17 mouse cellular contexts compared by ENCODE assay signal in the genomic region with DNA sequence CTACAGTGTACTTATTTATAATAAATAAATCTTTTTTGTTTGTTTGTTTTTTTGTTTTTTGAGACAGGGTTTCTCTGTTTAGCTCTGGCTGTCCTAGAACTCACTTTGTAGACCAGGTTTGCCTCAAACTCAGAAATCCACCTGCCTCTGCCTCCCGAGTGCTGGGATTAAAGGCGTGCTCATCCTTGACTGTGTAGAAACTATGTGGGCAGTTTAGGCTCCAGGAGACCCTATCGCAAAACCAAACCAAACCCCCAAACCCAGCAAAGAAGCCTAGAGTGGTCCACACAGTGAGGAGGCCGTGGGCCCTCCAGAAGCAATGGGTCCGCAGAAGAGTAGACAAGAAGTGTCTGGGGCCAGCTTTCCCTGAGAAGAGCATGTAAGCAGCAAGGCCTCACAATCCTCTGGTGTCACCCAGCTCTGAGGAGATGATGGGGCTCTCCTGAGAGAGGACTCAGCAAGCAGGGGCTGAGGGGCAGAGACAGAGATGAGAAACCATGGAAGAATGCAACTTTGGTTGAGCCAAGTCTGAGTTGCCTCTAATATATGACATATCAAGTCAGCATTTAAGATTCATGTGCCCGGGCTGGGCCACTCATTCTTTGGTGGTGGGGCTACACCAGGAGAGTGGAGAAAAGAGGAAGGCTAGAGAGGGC. TPM values are rescaled to one million over a fixed set of nuclear protein-coding genes. Genes with fewer than 3 reads are reported as not detected.
A peak's percentile ranks its signal among the peaks of the same experiment; 100 is the strongest.
DNase-seq lines count a peak whose midpoint lies in the region; ATAC-seq lines count a peak whose summit lies in the region.
"Had no signal": no experiment of that assay in that cellular context is flagged by ENCODE, and none has a peak within 500 bp of the region (broad histone marks: within the 10 kb centered on the region; RNA-seq: fewer than 3 reads in every experiment).

No protein-coding gene starts in this region.

- ATAC-seq in midbrain, embryonic 11.5 days (ENCODE audit: low FRiP score): no peak
- no peak for ATAC-seq in midbrain, embryonic 15.5 days (replicated peaks)
- ATAC-seq in liver, embryonic 11.5 days (replicated peaks; ENCODE audit: low FRiP score): no peak
- ATAC-seq in stomach, embryonic 16.5 days (ENCODE audit: insufficient read depth, low FRiP score): no peak
- ATAC-seq: Patski had no signal

- H3K4me3 ChIP-seq in heart, embryonic 10.5 days: no peak overlapping the region
- H3K4me3 ChIP-seq in midbrain, embryonic 11.5 days (ENCODE audit: low read depth, low read length): no peak overlapping the region
- no peak overlapping the region for H3K4me3 ChIP-seq in midbrain, embryonic 15.5 days
- H3K4me3 ChIP-seq in liver, embryonic 11.5 days (ENCODE audit: low read depth, low read length): no peak overlapping the region
- no peak overlapping the region for H3K4me3 ChIP-seq in stomach, embryonic 16.5 days (replicated peaks; ENCODE audit: low read length)
- H3K4me3 ChIP-seq: forebrain, embryonic 15.5 days; hindbrain, embryonic 15.5 days had no signal

- H3K27me3 ChIP-seq in heart, embryonic 10.5 days (ENCODE audit: insufficient read depth, poor library complexity, severe bottlenecking): peaks cover 25% of the 10 kb centered on the region
- no peaks in the 10 kb centered on the region for H3K27me3 ChIP-seq in midbrain, embryonic 11.5 days (ENCODE audit: control insufficient read depth, insufficient read depth, low read length)
- H3K27me3 ChIP-seq in midbrain, embryonic 15.5 days (replicated peaks): no peaks in the 10 kb centered on the region; the same call in 1 of the 2 replicates
- no peaks in the 10 kb centered on the region for H3K27me3 ChIP-seq in liver, embryonic 11.5 days (replicated peaks; ENCODE audit: control insufficient read depth, insufficient read depth, low read length)
- H3K27me3 ChIP-seq in stomach, embryonic 16.5 days (ENCODE audit: control insufficient read depth, insufficient read depth, low read length): no peaks in the 10 kb centered on the region
- H3K27me3 ChIP-seq: forebrain, embryonic 15.5 days; hindbrain, embryonic 15.5 days; Patski had no signal

- no peaks in the 10 kb centered on the region for H3K9me3 ChIP-seq in heart, embryonic 10.5 days
- H3K9me3 ChIP-seq in midbrain, embryonic 11.5 days (ENCODE audit: control insufficient read depth, low read length): no peaks in the 10 kb centered on the region
- H3K9me3 ChIP-seq in midbrain, embryonic 15.5 days: no peaks in the 10 kb centered on the region
- H3K9me3 ChIP-seq in liver, embryonic 11.5 days (ENCODE audit: control insufficient read depth, low read length): no peaks in the 10 kb centered on the region
- no peaks in the 10 kb centered on the region for H3K9me3 ChIP-seq in stomach, embryonic 16.5 days (replicated peaks; ENCODE audit: control insufficient read depth, low read length)
- H3K9me3 ChIP-seq: forebrain, embryonic 15.5 days; hindbrain, embryonic 15.5 days had no signal

- 89% methylated on average over 6 of the region's 6 CpGs for WGBS in heart, embryonic 10.5 days
- WGBS in midbrain, embryonic 11.5 days: 91% methylated on average over 6 of the region's 6 CpGs
- 92% methylated on average over 6 of the region's 6 CpGs for WGBS in midbrain, embryonic 15.5 days
- WGBS in liver, embryonic 11.5 days: 83% methylated on average over 6 of the region's 6 CpGs
- 85% methylated on average over 6 of the region's 6 CpGs for WGBS in stomach, embryonic 16.5 days

- peak; percentile 58 for DNase-seq in heart, adult 11 months
- DNase-seq in heart, embryonic 10.5 days (ENCODE audit: low spot score): no peak
- DNase-seq in midbrain, embryonic 11.5 days (ENCODE audit: low spot score, missing footprints): peak; percentile 75
- DNase-seq in liver, embryonic 11.5 days (ENCODE audit: low spot score): no peak
- no peak for DNase-seq in right cerebral cortex, adult 18-20 months
- no peak for DNase-seq in retina, postnatal 1 day
- DNase-seq: adrenal gland, adult 8-10 months; cerebellum, adult 11 months; kidney, postnatal 25 days had no signal

- H3K4me1 ChIP-seq in heart, embryonic 10.5 days: peaks cover 29% of the 10 kb centered on the region
- peaks cover 23% of the 10 kb centered on the region for H3K4me1 ChIP-seq in midbrain, embryonic 11.5 days (ENCODE audit: control insufficient read depth, insufficient read depth, low read length)
- peaks cover 17% of the 10 kb centered on the region; the same call in 1 of the 2 replicates for H3K4me1 ChIP-seq in midbrain, embryonic 15.5 days
- H3K4me1 ChIP-seq in liver, embryonic 11.5 days (replicated peaks; ENCODE audit: control insufficient read depth, insufficient read depth, low read length): peaks cover 31% of the 10 kb centered on the region
- H3K4me1 ChIP-seq in stomach, embryonic 16.5 days (ENCODE audit: control insufficient read depth, insufficient read depth, low read length): peaks cover 21% of the 10 kb centered on the region

- no peaks in the 10 kb centered on the region for H3K36me3 ChIP-seq in heart, embryonic 10.5 days
- H3K36me3 ChIP-seq in midbrain, embryonic 11.5 days (ENCODE audit: control insufficient read depth, insufficient read depth, low read length): no peaks in the 10 kb centered on the region
- no peaks in the 10 kb centered on the region for H3K36me3 ChIP-seq in midbrain, embryonic 15.5 days (replicated peaks)
- H3K36me3 ChIP-seq in liver, embryonic 11.5 days (ENCODE audit: control insufficient read depth, insufficient read depth, low read length): no peaks in the 10 kb centered on the region
- H3K36me3 ChIP-seq in stomach, embryonic 16.5 days (ENCODE audit: control insufficient read depth, insufficient read depth, low read length): no peaks in the 10 kb centered on the region
- H3K36me3 ChIP-seq: forebrain, embryonic 15.5 days; hindbrain, embryonic 15.5 days had no signal

- H3K9ac ChIP-seq in midbrain, embryonic 11.5 days (ENCODE audit: low read length): no peak overlapping the region
- no peak overlapping the region for H3K9ac ChIP-seq in midbrain, embryonic 15.5 days
- H3K9ac ChIP-seq in liver, embryonic 11.5 days (ENCODE audit: low read depth, low read length): 0 out of 2 replicates have a peak overlapping the region, but pooled peaks have one; percentile 15
- peak overlapping the region; percentile 11; the same call in 1 of the 2 replicates for H3K9ac ChIP-seq in stomach, embryonic 16.5 days (ENCODE audit: low read length)
- H3K9ac ChIP-seq: forebrain, embryonic 15.5 days; hindbrain, embryonic 15.5 days had no signal

- no peak overlapping the region for H3K4me2 ChIP-seq in midbrain, embryonic 11.5 days
- no peak overlapping the region for H3K4me2 ChIP-seq in midbrain, embryonic 15.5 days
- no peak overlapping the region for H3K4me2 ChIP-seq in liver, embryonic 11.5 days
- H3K4me2 ChIP-seq in stomach, embryonic 16.5 days (ENCODE audit: low read depth, low read length): no peak overlapping the region
- H3K4me2 ChIP-seq: forebrain, embryonic 15.5 days; hindbrain, embryonic 15.5 days had no signal

- H3K27ac ChIP-seq in heart, embryonic 10.5 days: no peak overlapping the region
- H3K27ac ChIP-seq in midbrain, embryonic 11.5 days (ENCODE audit: low read depth, low read length): no peak overlapping the region; the same call in 1 of the 2 replicates
- no peak overlapping the region for H3K27ac ChIP-seq in midbrain, embryonic 15.5 days
- H3K27ac ChIP-seq in liver, embryonic 11.5 days (ENCODE audit: low read depth, low read length): no peak overlapping the region; the same call in 1 of the 2 replicates
- peak overlapping the region; percentile 48; the same call in 1 of the 2 replicates for H3K27ac ChIP-seq in stomach, embryonic 16.5 days (ENCODE audit: low read length)
- H3K27ac ChIP-seq: forebrain, embryonic 15.5 days had no signal

RNA-seq across cellular contexts. Expression of gene Csk, which starts 3.2 kb away (rescaled TPM):
- polyA plus RNA-seq in heart, embryonic 10.5 days (2016; fragmentation: Nextera tagmentation; extraction: Ambion mirVana): 17.2 and 26.0 TPM in 2 replicates
- 29.2 and 32.3 TPM in 2 replicates for polyA plus RNA-seq in midbrain, embryonic 11.5 days (2014; fragmentation: Nextera tagmentation; extraction: Ambion mirVana)
- polyA plus RNA-seq in midbrain, embryonic 15.5 days (2015; fragmentation: Nextera tagmentation; extraction: Ambion mirVana): 36.8 and 39.9 TPM in 2 replicates
- polyA plus RNA-seq in liver, embryonic 11.5 days (2014; fragmentation: Nextera tagmentation; extraction: Ambion mirVana): 45.2 and 47.7 TPM in 2 replicates
- 26.6 and 27.9 TPM in 2 replicates for polyA plus RNA-seq in stomach, embryonic 16.5 days (2015; fragmentation: Nextera tagmentation; extraction: Ambion mirVana)

RNA-seq across cellular contexts. Expression of gene Lman1l, which starts 29.7 kb away (rescaled TPM):
- polyA plus RNA-seq in heart, embryonic 10.5 days (2016; fragmentation: Nextera tagmentation; extraction: Ambion mirVana): not detected in 2 replicates
- polyA plus RNA-seq in midbrain, embryonic 11.5 days (2014; fragmentation: Nextera tagmentation; extraction: Ambion mirVana): 0.08 TPM in 1 of 2 replicates, not detected in the other
- polyA plus RNA-seq in midbrain, embryonic 15.5 days (2015; fragmentation: Nextera tagmentation; extraction: Ambion mirVana): not detected in 2 replicates
- polyA plus RNA-seq in liver, embryonic 11.5 days (2014; fragmentation: Nextera tagmentation; extraction: Ambion mirVana): not detected in 2 replicates
- polyA plus RNA-seq in stomach, embryonic 16.5 days (2015; fragmentation: Nextera tagmentation; extraction: Ambion mirVana): not detected in 2 replicates
- polyA plus RNA-seq: forebrain, embryonic 15.5 days; gonadal fat pad, adult 2 months; hindbrain, embryonic 15.5 days; lung, embryonic 16.5 days; neural tube, embryonic 11.5 days had no signal

RNA-seq across cellular contexts. Expression of gene Cyp1a2, which starts 33.2 kb away (rescaled TPM):
- not detected in 2 replicates for polyA plus RNA-seq in heart, embryonic 10.5 days (2016; fragmentation: Nextera tagmentation; extraction: Ambion mirVana)
- not detected in 2 replicates for polyA plus RNA-seq in midbrain, embryonic 11.5 days (2014; fragmentation: Nextera tagmentation; extraction: Ambion mirVana)
- polyA plus RNA-seq in midbrain, embryonic 15.5 days (2015; fragmentation: Nextera tagmentation; extraction: Ambion mirVana): not detected in 2 replicates
- polyA plus RNA-seq in liver, embryonic 11.5 days (2014; fragmentation: Nextera tagmentation; extraction: Ambion mirVana): not detected in 2 replicates
- polyA plus RNA-seq in stomach, embryonic 16.5 days (2015; fragmentation: Nextera tagmentation; extraction: Ambion mirVana): not detected in 2 replicates
- polyA plus RNA-seq: forebrain, embryonic 15.5 days; hindbrain, embryonic 15.5 days; lung, embryonic 16.5 days; neural tube, embryonic 11.5 days; Patski had no signal

RNA-seq across cellular contexts. Expression of gene Cyp1a1, which starts 37.5 kb away (rescaled TPM):
- 0.05 TPM in 1 of 2 replicates, not detected in the other for polyA plus RNA-seq in heart, embryonic 10.5 days (2016; fragmentation: Nextera tagmentation; extraction: Ambion mirVana)
- polyA plus RNA-seq in midbrain, embryonic 11.5 days (2014; fragmentation: Nextera tagmentation; extraction: Ambion mirVana): not detected in 2 replicates
- polyA plus RNA-seq in midbrain, embryonic 15.5 days (2015; fragmentation: Nextera tagmentation; extraction: Ambion mirVana): 0.17 TPM in 1 of 2 replicates, not detected in the other
- 0.66 and 0.92 TPM in 2 replicates for polyA plus RNA-seq in liver, embryonic 11.5 days (2014; fragmentation: Nextera tagmentation; extraction: Ambion mirVana)
- 0.05 TPM in 1 of 2 replicates, not detected in the other for polyA plus RNA-seq in stomach, embryonic 16.5 days (2015; fragmentation: Nextera tagmentation; extraction: Ambion mirVana)
- polyA plus RNA-seq: lung, embryonic 16.5 days; neural tube, embryonic 11.5 days; Patski had no signal

RNA-seq across cellular contexts. Expression of gene Cplx3, which starts 44.2 kb away (rescaled TPM):
- 0.15 TPM in 1 of 2 replicates, not detected in the other for polyA plus RNA-seq in heart, embryonic 10.5 days (2016; fragmentation: Nextera tagmentation; extraction: Ambion mirVana)
- polyA plus RNA-seq in midbrain, embryonic 11.5 days (2014; fragmentation: Nextera tagmentation; extraction: Ambion mirVana): 3.0 and 3.1 TPM in 2 replicates
- 0.63 and 1.5 TPM in 2 replicates for polyA plus RNA-seq in midbrain, embryonic 15.5 days (2015; fragmentation: Nextera tagmentation; extraction: Ambion mirVana)
- not detected in 2 replicates for polyA plus RNA-seq in liver, embryonic 11.5 days (2014; fragmentation: Nextera tagmentation; extraction: Ambion mirVana)
- not detected in 2 replicates for polyA plus RNA-seq in stomach, embryonic 16.5 days (2015; fragmentation: Nextera tagmentation; extraction: Ambion mirVana)
- polyA plus RNA-seq: gonadal fat pad, adult 2 months; lung, embryonic 16.5 days had no signal

Comparison
In these comparisons a context has a peak if more than half of its experiments do, and no peak if none do; other contexts are left out.
1. DNase-seq: peak in heart, adult 11 months (single experiment) and midbrain, embryonic 11.5 days (single experiment); none in heart, embryonic 10.5 days (single experiment), liver, embryonic 11.5 days (single experiment), right cerebral cortex, adult 18-20 months (single experiment) and retina, postnatal 1 day (single experiment).
2. H3K9ac ChIP-seq: peak in liver, embryonic 11.5 days (single experiment) and stomach, embryonic 16.5 days (single experiment); none in midbrain, embryonic 11.5 days (single experiment) and midbrain, embryonic 15.5 days (single experiment).